Mouse (Mus musculus): ENCODE measurements around the gene Zfp536. TPM values are rescaled to one million over a fixed set of nuclear protein-coding genes. Genes with fewer than 3 reads are reported as not detected.

Zfp536 gene
- polyA plus RNA-seq, 1 experiment from 2014 or later: 7.2 TPM

GRCm38 (mm10) chr7:37556811-37557210 lies 216.6 kb downstream of the Zfp536 start:
- H3K9ac ChIP-seq (ENCODE audit: low read depth, low read length): no peak overlapping the region
- no peaks in the 10 kb centered on the region for H3K9me3 ChIP-seq (ENCODE audit: control insufficient read depth, low read length)
- 94% methylated on average over 1 of the region's 1 CpGs for WGBS
- no peak overlapping the region for H3K4me2 ChIP-seq (ENCODE audit: low read depth, low read length)
- no peaks in the 10 kb centered on the region; the same call in 1 of the 2 replicates for H3K4me1 ChIP-seq (ENCODE audit: control insufficient read depth, insufficient read depth, low read length)
- no peak overlapping the region for H3K4me3 ChIP-seq (ENCODE audit: low read depth, low read length)
- H3K27me3 ChIP-seq (replicated peaks; ENCODE audit: control insufficient read depth, insufficient read depth, low read length): no peaks in the 10 kb centered on the region
- DNase-seq (ENCODE audit: low spot score): no peak
- no peak for ATAC-seq (ENCODE audit: low read depth)
- H3K36me3 ChIP-seq (ENCODE audit: control insufficient read depth, insufficient read depth, low read length): no peaks in the 10 kb centered on the region
- H3K27ac ChIP-seq (replicated peaks; ENCODE audit: low read depth, low read length): no peak overlapping the region

DNA sequence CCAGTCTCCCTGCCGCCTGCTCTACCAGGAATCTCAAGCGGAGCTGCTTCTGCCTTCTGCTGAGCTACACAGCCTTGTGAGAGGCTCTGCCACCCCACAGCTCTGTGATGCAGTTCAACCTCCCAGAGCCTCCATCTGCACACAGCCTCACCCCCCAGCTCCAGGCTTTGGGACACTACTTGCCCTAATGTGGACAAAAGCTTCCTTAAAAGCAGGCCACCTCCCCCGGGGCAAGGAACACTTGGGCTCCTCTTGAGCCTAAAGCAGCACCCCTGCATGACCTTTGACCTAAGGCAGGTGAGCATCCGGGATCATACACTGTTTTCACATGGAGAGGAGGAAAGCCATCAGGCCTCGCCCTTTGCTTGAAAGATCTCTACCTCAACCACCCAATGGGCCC lies 219.0 kb downstream of the Zfp536 start:
- Histone ChIP-seq H3K27me3 (replicated peaks; ENCODE audit: control insufficient read depth, insufficient read depth, low read length) (no peaks in the 10 kb centered on the region), H3K36me3 (ENCODE audit: control insufficient read depth, insufficient read depth, low read length) (no peaks in the 10 kb centered on the region), H3K4me2 (ENCODE audit: low read depth, low read length) (no peak overlapping the region), H3K4me3 (ENCODE audit: low read depth, low read length) (no peak overlapping the region), H3K4me1 (ENCODE audit: control insufficient read depth, insufficient read depth, low read length) (no peaks in the 10 kb centered on the region), H3K27ac (replicated peaks; ENCODE audit: low read depth, low read length) (no peak overlapping the region), H3K9me3 (ENCODE audit: control insufficient read depth, low read length) (no peaks in the 10 kb centered on the region), H3K9ac (ENCODE audit: low read depth, low read length) (no peak overlapping the region)
- WGBS: 56% methylated on average over 5 of the region's 5 CpGs
- no peak for ATAC-seq (ENCODE audit: low read depth)
- no peak for DNase-seq (ENCODE audit: low spot score)

GRCm38 (mm10) chr7:37553646-37554045 lies 219.8 kb downstream of the Zfp536 start:
- H3K9me3 ChIP-seq (ENCODE audit: control insufficient read depth, low read length): no peaks in the 10 kb centered on the region
- H3K4me3 ChIP-seq (ENCODE audit: low read depth, low read length): no peak overlapping the region
- ATAC-seq (ENCODE audit: low read depth) (no peak), DNase-seq (ENCODE audit: low spot score) (no peak)
- H3K4me2 ChIP-seq (ENCODE audit: low read depth, low read length): no peak overlapping the region
- no peaks in the 10 kb centered on the region for H3K4me1 ChIP-seq (ENCODE audit: control insufficient read depth, insufficient read depth, low read length)
- no peak overlapping the region for H3K27ac ChIP-seq (replicated peaks; ENCODE audit: low read depth, low read length)
- H3K9ac ChIP-seq (ENCODE audit: low read depth, low read length): no peak overlapping the region
- no peaks in the 10 kb centered on the region for H3K27me3 ChIP-seq (replicated peaks; ENCODE audit: control insufficient read depth, insufficient read depth, low read length)
- 94% methylated on average over 1 of the region's 3 CpGs for WGBS
- no peaks in the 10 kb centered on the region for H3K36me3 ChIP-seq (ENCODE audit: control insufficient read depth, insufficient read depth, low read length)

DNA sequence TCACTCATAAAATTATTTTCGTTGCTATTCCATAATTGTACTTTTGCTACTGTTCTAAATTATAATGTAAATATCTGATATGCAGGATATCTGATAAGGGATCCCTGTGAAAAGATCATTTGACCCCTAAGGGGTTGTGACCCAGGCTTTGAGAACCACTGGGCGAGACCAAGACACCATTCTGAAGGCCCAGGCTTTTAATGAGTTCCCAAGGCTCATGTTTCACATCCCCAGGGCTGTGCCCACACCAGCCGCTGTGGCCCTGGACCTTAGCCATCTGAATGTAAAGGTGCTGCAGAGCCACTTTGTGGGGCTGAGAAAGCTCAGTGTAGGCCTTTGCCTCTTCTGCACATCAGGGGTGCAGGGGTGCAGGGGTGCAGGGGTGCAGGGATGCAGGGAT lies 221.1 kb downstream of the Zfp536 start:
- Histone ChIP-seq H3K4me2 (ENCODE audit: low read depth, low read length) (no peak overlapping the region), H3K9ac (ENCODE audit: low read depth, low read length) (no peak overlapping the region), H3K27ac (replicated peaks; ENCODE audit: low read depth, low read length) (no peak overlapping the region), H3K4me3 (ENCODE audit: low read depth, low read length) (no peak overlapping the region), H3K9me3 (ENCODE audit: control insufficient read depth, low read length) (no peaks in the 10 kb centered on the region), H3K27me3 (replicated peaks; ENCODE audit: control insufficient read depth, insufficient read depth, low read length) (no peaks in the 10 kb centered on the region), H3K4me1 (ENCODE audit: control insufficient read depth, insufficient read depth, low read length) (no peaks in the 10 kb centered on the region), H3K36me3 (ENCODE audit: control insufficient read depth, insufficient read depth, low read length) (no peaks in the 10 kb centered on the region)
- DNase-seq (ENCODE audit: low spot score) (no peak), ATAC-seq (ENCODE audit: low read depth) (no peak)
- WGBS: 50% methylated on average over 3 of the region's 3 CpGs

DNA sequence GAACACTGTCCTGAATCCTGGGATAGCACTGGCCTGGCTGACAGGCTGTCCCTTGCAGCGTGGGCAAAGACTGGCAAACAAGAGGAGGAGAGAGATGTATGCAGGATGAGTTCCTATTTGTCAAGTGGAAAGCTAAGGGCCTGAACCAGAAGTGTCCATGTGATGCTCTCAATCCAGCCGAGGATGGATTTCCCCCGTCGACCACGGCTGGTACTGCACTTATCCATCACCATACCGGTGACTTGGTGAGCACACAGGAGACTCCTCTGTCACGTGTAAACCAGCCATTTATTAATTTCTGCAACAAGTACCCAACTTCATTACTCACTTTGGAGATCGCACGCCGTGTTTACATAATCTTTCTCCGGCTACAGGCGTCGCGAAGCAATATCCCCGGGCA lies 224.6 kb downstream of the Zfp536 start:
- Histone ChIP-seq H3K27me3 (replicated peaks; ENCODE audit: control insufficient read depth, insufficient read depth, low read length) (no peaks in the 10 kb centered on the region), H3K4me3 (ENCODE audit: low read depth, low read length) (no peak overlapping the region), H3K9me3 (ENCODE audit: control insufficient read depth, low read length) (no peaks in the 10 kb centered on the region), H3K4me1 (ENCODE audit: control insufficient read depth, insufficient read depth, low read length) (no peaks in the 10 kb centered on the region), H3K9ac (ENCODE audit: low read depth, low read length) (no peak overlapping the region), H3K4me2 (ENCODE audit: low read depth, low read length) (no peak overlapping the region), H3K27ac (replicated peaks; ENCODE audit: low read depth, low read length) (no peak overlapping the region), H3K36me3 (ENCODE audit: control insufficient read depth, insufficient read depth, low read length) (no peaks in the 10 kb centered on the region)
- 62% methylated on average over 15 of the region's 15 CpGs for WGBS
- ATAC-seq (ENCODE audit: low read depth) (no peak), DNase-seq (ENCODE audit: low spot score) (no peak)

GRCm38 (mm10) chr7:37544011-37544410 lies 229.4 kb downstream of the Zfp536 start:
- Histone ChIP-seq H3K27me3 (replicated peaks; ENCODE audit: control insufficient read depth, insufficient read depth, low read length) (no peaks in the 10 kb centered on the region), H3K9me3 (ENCODE audit: control insufficient read depth, low read length) (no peaks in the 10 kb centered on the region), H3K4me1 (ENCODE audit: control insufficient read depth, insufficient read depth, low read length) (no peaks in the 10 kb centered on the region), H3K4me2 (ENCODE audit: low read depth, low read length) (no peak overlapping the region), H3K27ac (replicated peaks; ENCODE audit: low read depth, low read length) (no peak overlapping the region), H3K9ac (ENCODE audit: low read depth, low read length) (no peak overlapping the region), H3K36me3 (ENCODE audit: control insufficient read depth, insufficient read depth, low read length) (no peaks in the 10 kb centered on the region), H3K4me3 (ENCODE audit: low read depth, low read length) (no peak overlapping the region)
- ATAC-seq (ENCODE audit: low read depth) (no peak), DNase-seq (ENCODE audit: low spot score) (no peak)
- 25% methylated on average over 6 of the region's 6 CpGs for WGBS

GRCm38 (mm10) chr7:37542951-37543350 lies 230.5 kb downstream of the Zfp536 start:
- H3K36me3 ChIP-seq (ENCODE audit: control insufficient read depth, insufficient read depth, low read length): no peaks in the 10 kb centered on the region
- no peaks in the 10 kb centered on the region for H3K9me3 ChIP-seq (ENCODE audit: control insufficient read depth, low read length)
- H3K27me3 ChIP-seq (replicated peaks; ENCODE audit: control insufficient read depth, insufficient read depth, low read length): no peaks in the 10 kb centered on the region
- no peak overlapping the region for H3K27ac ChIP-seq (replicated peaks; ENCODE audit: low read depth, low read length)
- H3K9ac ChIP-seq (ENCODE audit: low read depth, low read length): no peak overlapping the region
- ATAC-seq (ENCODE audit: low read depth) (no peak), DNase-seq (ENCODE audit: low spot score) (no peak)
- WGBS: 86% methylated on average over 7 of the region's 7 CpGs
- H3K4me2 ChIP-seq (ENCODE audit: low read depth, low read length): no peak overlapping the region
- no peaks in the 10 kb centered on the region for H3K4me1 ChIP-seq (ENCODE audit: control insufficient read depth, insufficient read depth, low read length)
- H3K4me3 ChIP-seq (ENCODE audit: low read depth, low read length): no peak overlapping the region

DNA sequence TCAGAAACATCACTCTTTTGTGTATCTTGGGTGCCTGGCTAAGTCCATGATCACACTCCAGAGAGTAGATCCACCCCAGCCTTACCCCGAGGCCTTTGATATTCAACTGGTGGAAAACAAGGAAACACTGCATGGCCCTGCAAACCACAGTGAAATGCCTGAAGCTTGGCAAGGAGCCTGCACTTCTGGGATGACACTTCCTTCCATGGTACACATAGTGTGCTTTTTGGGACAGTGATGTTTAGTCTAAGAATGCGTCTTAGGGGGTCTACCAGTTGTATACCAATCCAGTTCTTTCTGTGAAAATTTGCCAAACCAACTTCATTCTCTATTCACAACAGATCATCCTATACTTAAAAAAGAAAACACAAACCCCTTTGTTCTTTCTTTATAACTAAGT lies 242.3 kb downstream of the Zfp536 start:
- no peak overlapping the region for H3K27ac ChIP-seq (replicated peaks; ENCODE audit: low read depth, low read length)
- WGBS: 86% methylated on average over 2 of the region's 2 CpGs
- no peaks in the 10 kb centered on the region for H3K36me3 ChIP-seq (ENCODE audit: control insufficient read depth, insufficient read depth, low read length)
- H3K27me3 ChIP-seq (replicated peaks; ENCODE audit: control insufficient read depth, insufficient read depth, low read length): no peaks in the 10 kb centered on the region
- H3K4me1 ChIP-seq (ENCODE audit: control insufficient read depth, insufficient read depth, low read length): 0 out of 2 replicates have a peak, but pooled peaks cover 5% of the 10 kb centered on the region
- DNase-seq (ENCODE audit: low spot score) (no peak), ATAC-seq (ENCODE audit: low read depth) (no peak)
- H3K4me3 ChIP-seq (ENCODE audit: low read depth, low read length): no peak overlapping the region
- no peaks in the 10 kb centered on the region for H3K9me3 ChIP-seq (ENCODE audit: control insufficient read depth, low read length)
- no peak overlapping the region for H3K9ac ChIP-seq (ENCODE audit: low read depth, low read length)
- no peak overlapping the region for H3K4me2 ChIP-seq (ENCODE audit: low read depth, low read length)

DNA sequence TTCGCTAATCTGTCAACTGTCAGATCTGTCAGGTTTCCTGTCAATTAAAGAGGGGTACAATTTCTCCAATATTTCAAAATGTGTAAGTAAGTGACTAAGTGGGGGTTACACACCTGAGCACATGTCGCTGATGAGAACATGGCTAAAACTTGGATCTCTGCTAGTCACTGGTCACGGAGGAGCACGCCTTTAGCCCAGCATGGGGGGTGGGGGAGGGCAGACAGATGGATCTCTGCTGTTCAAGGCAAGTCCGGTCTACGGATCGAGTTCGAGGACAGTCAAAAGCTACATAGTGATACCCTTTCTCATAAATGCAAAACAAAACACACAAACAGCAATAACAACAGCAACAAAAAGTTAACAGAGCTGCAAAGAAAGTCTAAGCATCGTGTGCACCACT lies 245.1 kb downstream of the Zfp536 start:
- ATAC-seq (ENCODE audit: low read depth) (no peak), DNase-seq (ENCODE audit: low spot score) (no peak)
- no peak overlapping the region for H3K4me2 ChIP-seq (ENCODE audit: low read depth, low read length)
- no peak overlapping the region for H3K4me3 ChIP-seq (ENCODE audit: low read depth, low read length)
- 0 out of 2 replicates have a peak, but pooled peaks cover 5% of the 10 kb centered on the region for H3K4me1 ChIP-seq (ENCODE audit: control insufficient read depth, insufficient read depth, low read length)
- H3K36me3 ChIP-seq (ENCODE audit: control insufficient read depth, insufficient read depth, low read length): no peaks in the 10 kb centered on the region
- 87% methylated on average over 9 of the region's 9 CpGs for WGBS
- H3K9me3 ChIP-seq (ENCODE audit: control insufficient read depth, low read length): no peaks in the 10 kb centered on the region
- H3K27me3 ChIP-seq (replicated peaks; ENCODE audit: control insufficient read depth, insufficient read depth, low read length): no peaks in the 10 kb centered on the region
- no peak overlapping the region for H3K9ac ChIP-seq (ENCODE audit: low read depth, low read length)
- no peak overlapping the region for H3K27ac ChIP-seq (replicated peaks; ENCODE audit: low read depth, low read length)
